Mouse (Mus musculus) subcutaneous adipose tissue, adult 2 months (tissue): Measurements from ENCODE around the gene H2-Oa. TPM values are rescaled to one million over a fixed set of nuclear protein-coding genes. Genes with fewer than 3 reads are reported as not detected.

Experiments used
- polyA plus RNA-seq: library from polyadenylated mRNA; depleted of rRNA; stranded (reverse); fragments of >200 nt; gene quantifications from 2 replicates; pipeline ENCODE4 v1.2.3, GENCODE M21; 2012; ENCODE audit warnings: low replicate concordance; rRNA removed

H2-Oa gene
- polyA plus RNA-seq = 1.5 and 8.0 TPM in 2 replicates

GRCm38 (mm10) chr17:34092197-34092875 lies at the start of gene H2-Oa:
H2-Oa (plus strand) TSS chr17:34092340.

GRCm38 (mm10) chr17:34119249-34120179 lies 27.4 kb downstream of the H2-Oa start, which contains the start of gene H2-DMa:
H2-DMa (plus strand) TSS chr17:34119541.

GRCm38 (mm10) chr17:34122188-34122984 lies 30.2 kb downstream of the H2-Oa start, which contains the start of gene Brd2:
Brd2 (minus strand) TSS chr17:34122634.

GRCm38 (mm10) chr17:34143033-34143432 lies 50.9 kb downstream of the H2-Oa start, which contains the start of gene H2-DMb2:
H2-DMb2 (plus strand) TSS chr17:34143307.

Other genes with a start within 250 kb of the H2-Oa start
- 142 and 168 TPM in 2 replicates for gene Cd320, start 249.2 kb upstream of the H2-Oa start, polyA plus RNA-seq
- not detected in 2 replicates for gene Gm7029, start 218.5 kb upstream of the H2-Oa start, polyA plus RNA-seq
- gene Kifc1, start 201.7 kb upstream of the H2-Oa start, polyA plus RNA-seq = 1.6 and 9.5 TPM in 2 replicates
- 0.22 and 0.39 TPM in 2 replicates for gene Platr17, start 187.2 kb upstream of the H2-Oa start, polyA plus RNA-seq
- 47.5 and 58.9 TPM in 2 replicates for gene Daxx, start 182.9 kb upstream of the H2-Oa start, polyA plus RNA-seq
- 206 and 319 TPM in 2 replicates for gene Tapbp, start 176.4 kb upstream of the H2-Oa start, polyA plus RNA-seq
- gene Zbtb22, start 176.4 kb upstream of the H2-Oa start, polyA plus RNA-seq = 42.7 and 55.1 TPM in 2 replicates
- 157 and 179 TPM in 2 replicates for gene Rgl2, start 162.8 kb upstream of the H2-Oa start, polyA plus RNA-seq
- 29.4 and 29.5 TPM in 2 replicates for gene Pfdn6, start 152.0 kb upstream of the H2-Oa start, polyA plus RNA-seq
- 15.8 and 36.0 TPM in 2 replicates for gene Wdr46, start 151.7 kb upstream of the H2-Oa start, polyA plus RNA-seq
- gene B3galt4, start 140.9 kb upstream of the H2-Oa start, polyA plus RNA-seq = 6.6 and 9.0 TPM in 2 replicates
- 65.8 and 76.5 TPM in 2 replicates for gene Vps52, start 136.5 kb upstream of the H2-Oa start, polyA plus RNA-seq
- 464 and 878 TPM in 2 replicates for gene Rps18, start 136.3 kb upstream of the H2-Oa start, polyA plus RNA-seq
- gene H2-K1, start 92.0 kb upstream of the H2-Oa start, polyA plus RNA-seq = 3,046 and 5,899 TPM in 2 replicates
- 31.6 and 54.8 TPM in 2 replicates for gene Ring1, start 67.7 kb upstream of the H2-Oa start, polyA plus RNA-seq
- gene H2-Ke6, start 64.3 kb upstream of the H2-Oa start, polyA plus RNA-seq = 86.6 and 99.6 TPM in 2 replicates
- 134 and 217 TPM in 2 replicates for gene Slc39a7, start 60.7 kb upstream of the H2-Oa start, polyA plus RNA-seq
- 48.9 and 66.9 TPM in 2 replicates for gene Rxrb, start 60.5 kb upstream of the H2-Oa start, polyA plus RNA-seq
- 0.62 and 1.1 TPM in 2 replicates for gene Col11a2, start 52.9 kb upstream of the H2-Oa start, polyA plus RNA-seq
- 57.9 and 70.0 TPM in 2 replicates for gene H2-DMa, start 27.2 kb downstream of the H2-Oa start, polyA plus RNA-seq
- 90.8 and 138 TPM in 2 replicates for gene Brd2, start 30.3 kb downstream of the H2-Oa start, polyA plus RNA-seq
- gene H2-DMb2, start 51.0 kb downstream of the H2-Oa start, polyA plus RNA-seq = 4.7 and 9.3 TPM in 2 replicates
- gene H2-DMb1, start 60.7 kb downstream of the H2-Oa start, polyA plus RNA-seq = 81.8 and 86.9 TPM in 2 replicates
- gene Tap1, start 95.2 kb downstream of the H2-Oa start, polyA plus RNA-seq = 50.0 and 54.7 TPM in 2 replicates
- gene Psmb9, start 95.4 kb downstream of the H2-Oa start, polyA plus RNA-seq = 69.5 and 80.5 TPM in 2 replicates
- 118 and 150 TPM in 2 replicates for gene Psmb8, start 105.4 kb downstream of the H2-Oa start, polyA plus RNA-seq
- gene Tap2, start 111.2 kb downstream of the H2-Oa start, polyA plus RNA-seq = 59.2 and 66.5 TPM in 2 replicates
- gene H2-Ob, start 146.6 kb downstream of the H2-Oa start, polyA plus RNA-seq = 4.2 and 6.1 TPM in 2 replicates
- 701 and 1,325 TPM in 2 replicates for gene H2-Ab1, start 165.3 kb downstream of the H2-Oa start, polyA plus RNA-seq
- 503 and 676 TPM in 2 replicates for gene H2-Aa, start 195.5 kb downstream of the H2-Oa start, polyA plus RNA-seq
- 257 and 334 TPM in 2 replicates for gene H2-Eb1, start 213.5 kb downstream of the H2-Oa start, polyA plus RNA-seq
- 0.09 and 0.17 TPM in 2 replicates for gene H2-Eb2, start 233.3 kb downstream of the H2-Oa start, polyA plus RNA-seq